Mouse (Mus musculus): ENCODE data around the gene Mamstr. TPM values are rescaled to one million over a fixed set of nuclear protein-coding genes. Genes with fewer than 3 reads are reported as not detected.

Mamstr gene
- polyA plus RNA-seq (2015; fragmentation: Nextera tagmentation; extraction: Ambion mirVana), result 10.6 and 11.5 TPM in 2 replicates

DNA sequence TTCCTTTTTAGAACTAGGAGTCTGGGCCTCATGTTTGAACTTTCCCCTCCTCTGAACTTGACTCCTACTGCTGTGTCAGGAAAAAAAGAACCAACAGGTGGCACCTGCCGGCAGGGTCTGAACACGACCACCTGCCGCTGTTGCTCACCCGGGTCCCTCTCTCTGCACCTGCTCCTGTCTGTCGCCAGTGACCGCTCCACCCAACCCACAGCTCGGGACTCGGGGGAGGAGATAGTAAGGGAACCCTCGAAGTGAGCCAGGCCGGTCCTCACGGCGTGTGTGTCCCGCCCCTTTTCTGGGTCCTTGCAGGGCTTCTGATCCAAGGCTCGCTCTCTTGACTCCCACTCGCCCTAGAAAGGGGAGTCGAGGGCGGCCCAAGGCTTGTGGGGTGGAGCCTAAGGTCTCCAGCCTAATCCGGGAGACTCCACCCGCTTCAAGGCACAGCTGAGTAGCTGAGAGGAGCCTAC is at the start of gene Mamstr:
TSS of gene Mamstr (plus strand) at position 417 of the 467 bp plus-strand sequence.
- no peak within 1 kb of the TSS for H3K4me3 ChIP-seq (ENCODE audit: low read length)
- H3K36me3 ChIP-seq (ENCODE audit: control insufficient read depth, insufficient read depth, low read length), result peaks cover 9% of the 10 kb centered on the region
- peak within 1 kb of the TSS; percentile 12; the same call in 1 of the 2 replicates for H3K9ac ChIP-seq (ENCODE audit: low read length)
- H3K27ac ChIP-seq (ENCODE audit: low read length), result peak within 1 kb of the TSS; percentile 36
- H3K4me2 ChIP-seq (ENCODE audit: low read depth, low read length), result peak within 1 kb of the TSS; percentile 12; the same call in 1 of the 2 replicates
- WGBS, result 25% methylated on average over 19 of the region's 19 CpGs
- H3K9me3 ChIP-seq (ENCODE audit: control insufficient read depth, low read length), result no peaks in the 10 kb centered on the region
- ATAC-seq (ENCODE audit: low read depth), result no peak
- H3K27me3 ChIP-seq (ENCODE audit: control insufficient read depth, insufficient read depth, low read depth, low read length), result no peaks in the 10 kb centered on the region
- peaks cover 64% of the 10 kb centered on the region for H3K4me1 ChIP-seq (replicated peaks; ENCODE audit: control insufficient read depth, insufficient read depth, low read length)

DNA sequence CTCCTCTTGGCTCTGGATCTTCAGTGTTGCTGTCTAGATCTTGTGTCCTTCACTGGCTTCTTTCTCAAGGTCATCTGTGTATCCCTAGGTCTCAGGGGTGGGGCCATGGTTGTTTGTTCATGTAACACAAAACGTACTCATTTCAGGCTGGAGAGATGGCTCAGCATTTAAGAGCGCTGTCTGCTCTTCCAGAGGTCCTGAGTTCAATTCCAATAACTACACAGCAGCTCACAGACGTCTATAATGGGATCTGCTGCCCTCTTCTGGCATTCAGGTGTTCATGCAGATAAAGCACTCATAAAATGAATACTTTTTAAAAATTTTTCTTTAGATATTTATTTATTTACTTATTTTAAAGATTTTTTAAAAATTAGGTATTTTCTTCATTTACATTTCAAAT is 48.9 kb upstream of the Mamstr start:
- no peak for ATAC-seq (ENCODE audit: low read depth)
- 63% methylated on average over 3 of the region's 3 CpGs for WGBS
- H3K4me1 ChIP-seq (replicated peaks; ENCODE audit: control insufficient read depth, insufficient read depth, low read length), result peaks cover 4% of the 10 kb centered on the region
- no peak overlapping the region for H3K4me3 ChIP-seq (ENCODE audit: low read length)
- no peak overlapping the region for H3K4me2 ChIP-seq (ENCODE audit: low read depth, low read length)
- H3K27ac ChIP-seq (ENCODE audit: low read length), result no peak overlapping the region
- H3K27me3 ChIP-seq (ENCODE audit: control insufficient read depth, insufficient read depth, low read depth, low read length), result no peaks in the 10 kb centered on the region
- H3K9ac ChIP-seq (ENCODE audit: low read length), result no peak overlapping the region
- no peaks in the 10 kb centered on the region for H3K9me3 ChIP-seq (ENCODE audit: control insufficient read depth, low read length)
- H3K36me3 ChIP-seq (ENCODE audit: control insufficient read depth, insufficient read depth, low read length), result peaks cover 3% of the 10 kb centered on the region

DNA sequence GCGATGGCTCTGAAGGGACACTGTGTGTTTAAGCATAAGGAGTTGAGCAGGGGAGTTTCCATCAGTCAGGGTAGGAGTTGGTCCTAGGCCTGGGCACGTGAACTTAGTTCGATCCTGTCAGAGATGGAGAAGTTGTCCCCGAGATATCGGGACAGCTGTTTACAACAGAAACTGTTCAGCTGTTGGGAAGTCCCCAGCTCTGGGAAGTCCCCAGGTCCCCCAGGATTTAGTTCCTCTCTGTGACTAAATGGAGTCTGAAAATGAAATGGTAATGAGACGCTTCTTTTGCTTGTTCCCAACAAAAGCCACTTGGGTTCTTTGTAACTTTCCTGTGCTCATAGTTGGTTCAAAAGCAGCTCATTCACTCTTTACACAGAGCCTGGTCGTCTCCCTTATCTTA is 47.9 kb upstream of the Mamstr start:
- 62% methylated on average over 7 of the region's 7 CpGs for WGBS
- Histone ChIP-seq H3K27me3 (ENCODE audit: control insufficient read depth, insufficient read depth, low read depth, low read length) (no peaks in the 10 kb centered on the region), H3K9ac (ENCODE audit: low read length) (no peak overlapping the region), H3K4me1 (replicated peaks; ENCODE audit: control insufficient read depth, insufficient read depth, low read length) (peaks cover 4% of the 10 kb centered on the region), H3K36me3 (ENCODE audit: control insufficient read depth, insufficient read depth, low read length) (no peaks in the 10 kb centered on the region), H3K27ac (ENCODE audit: low read length) (no peak overlapping the region), H3K4me3 (ENCODE audit: low read length) (no peak overlapping the region), H3K9me3 (ENCODE audit: control insufficient read depth, low read length) (no peaks in the 10 kb centered on the region), H3K4me2 (ENCODE audit: low read depth, low read length) (no peak overlapping the region)
- ATAC-seq (ENCODE audit: low read depth), result no peak

DNA sequence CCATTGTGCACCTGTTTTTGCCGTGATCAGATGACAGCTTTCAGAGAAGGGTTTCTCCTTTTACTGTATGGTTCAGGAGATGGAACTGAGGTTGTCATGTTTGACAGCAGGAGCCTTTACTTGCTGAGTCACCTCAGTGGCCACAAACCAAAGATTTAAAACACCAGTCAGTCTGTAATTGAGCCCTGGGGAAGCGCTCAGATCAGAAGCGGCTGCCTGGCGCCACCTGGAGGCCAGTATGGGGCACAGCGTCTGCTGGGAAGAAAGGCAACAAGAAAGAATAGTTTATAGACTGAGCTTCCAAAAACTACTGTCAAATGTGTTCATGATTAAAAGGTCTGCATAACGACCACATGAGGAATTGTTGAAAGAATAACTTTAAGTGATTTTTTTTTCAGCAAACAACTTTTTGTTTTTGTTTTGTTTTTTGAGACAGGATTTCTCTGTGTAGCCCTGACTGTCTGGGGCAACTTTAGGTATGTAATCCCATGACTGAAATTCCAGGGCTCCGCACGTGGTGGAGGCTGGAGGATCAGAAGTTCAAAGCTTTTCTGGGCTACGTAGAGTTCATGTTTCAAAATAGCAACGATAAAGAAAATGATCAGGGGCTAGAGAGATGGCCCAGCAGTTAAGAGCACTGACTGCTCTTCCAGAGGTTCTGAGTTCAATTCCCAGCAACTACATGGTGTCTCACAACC is 46.5 kb upstream of the Mamstr start:
- no peak overlapping the region for H3K4me3 ChIP-seq (ENCODE audit: low read length)
- no peaks in the 10 kb centered on the region for H3K9me3 ChIP-seq (ENCODE audit: control insufficient read depth, low read length)
- no peak overlapping the region for H3K4me2 ChIP-seq (ENCODE audit: low read depth, low read length)
- no peaks in the 10 kb centered on the region for H3K27me3 ChIP-seq (ENCODE audit: control insufficient read depth, insufficient read depth, low read depth, low read length)
- WGBS, result 19% methylated on average over 10 of the region's 10 CpGs
- H3K9ac ChIP-seq (ENCODE audit: low read length), result no peak overlapping the region
- H3K36me3 ChIP-seq (ENCODE audit: control insufficient read depth, insufficient read depth, low read length), result no peaks in the 10 kb centered on the region
- peaks cover 4% of the 10 kb centered on the region for H3K4me1 ChIP-seq (replicated peaks; ENCODE audit: control insufficient read depth, insufficient read depth, low read length)
- no peak for ATAC-seq (ENCODE audit: low read depth)
- no peak overlapping the region for H3K27ac ChIP-seq (ENCODE audit: low read length)

DNA sequence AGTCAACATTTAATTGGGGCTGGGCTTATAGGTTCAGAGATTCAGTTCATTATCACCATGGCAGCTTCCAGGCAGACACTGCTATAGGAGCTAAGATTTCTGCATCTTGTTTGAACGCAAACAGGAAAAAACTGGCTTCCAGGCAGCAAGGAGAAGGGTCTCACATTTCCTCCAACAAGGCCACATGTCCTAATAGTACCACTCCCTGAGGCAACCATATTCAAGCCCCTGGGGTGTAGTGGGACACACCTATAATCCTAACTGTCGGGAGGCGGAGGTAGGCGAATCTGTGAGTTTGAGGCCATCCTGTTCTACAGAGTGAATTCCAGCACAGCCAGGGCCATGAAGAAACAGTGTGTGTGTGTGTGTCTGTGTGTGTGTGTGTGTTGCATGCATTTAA is 44.6 kb upstream of the Mamstr start:
- H3K27me3 ChIP-seq (ENCODE audit: control insufficient read depth, insufficient read depth, low read depth, low read length), result no peaks in the 10 kb centered on the region
- no peak for ATAC-seq (ENCODE audit: low read depth)
- no peak overlapping the region for H3K27ac ChIP-seq (ENCODE audit: low read length)
- H3K4me3 ChIP-seq (ENCODE audit: low read length), result no peak overlapping the region
- 78% methylated on average over 4 of the region's 4 CpGs for WGBS
- no peaks in the 10 kb centered on the region for H3K36me3 ChIP-seq (ENCODE audit: control insufficient read depth, insufficient read depth, low read length)
- H3K4me1 ChIP-seq (replicated peaks; ENCODE audit: control insufficient read depth, insufficient read depth, low read length), result no peaks in the 10 kb centered on the region
- no peaks in the 10 kb centered on the region for H3K9me3 ChIP-seq (ENCODE audit: control insufficient read depth, low read length)
- H3K4me2 ChIP-seq (ENCODE audit: low read depth, low read length), result no peak overlapping the region
- H3K9ac ChIP-seq (ENCODE audit: low read length), result no peak overlapping the region

DNA sequence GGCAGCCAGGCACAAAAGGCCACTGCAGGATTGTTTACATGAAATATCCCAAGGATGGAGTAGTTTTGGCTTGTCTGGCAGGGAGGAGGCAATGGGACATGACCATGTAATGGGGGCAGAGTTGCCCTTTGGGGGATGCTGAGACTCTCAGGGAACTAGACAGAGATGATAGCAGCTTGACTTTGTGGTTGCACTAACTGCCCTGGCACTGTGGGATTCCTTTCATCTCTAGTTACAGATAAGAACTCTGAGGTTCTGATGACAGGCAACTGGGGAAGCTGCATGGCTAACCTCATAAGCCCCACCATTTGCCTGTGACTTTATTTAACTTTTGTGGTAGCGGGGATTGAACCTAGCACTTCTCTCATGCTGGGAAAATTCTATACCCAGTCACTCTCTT is 43.7 kb upstream of the Mamstr start:
- no peaks in the 10 kb centered on the region for H3K4me1 ChIP-seq (replicated peaks; ENCODE audit: control insufficient read depth, insufficient read depth, low read length)
- no peaks in the 10 kb centered on the region for H3K27me3 ChIP-seq (ENCODE audit: control insufficient read depth, insufficient read depth, low read depth, low read length)
- whole genome bisulfite sequencing, result 65% methylated on average over 1 of the region's 1 CpGs
- no peak overlapping the region for H3K4me2 ChIP-seq (ENCODE audit: low read depth, low read length)
- H3K27ac ChIP-seq (ENCODE audit: low read length), result no peak overlapping the region
- no peaks in the 10 kb centered on the region for H3K36me3 ChIP-seq (ENCODE audit: control insufficient read depth, insufficient read depth, low read length)
- no peak overlapping the region for H3K4me3 ChIP-seq (ENCODE audit: low read length)
- no peak for ATAC-seq (ENCODE audit: low read depth)
- H3K9ac ChIP-seq (ENCODE audit: low read length), result no peak overlapping the region
- no peaks in the 10 kb centered on the region for H3K9me3 ChIP-seq (ENCODE audit: control insufficient read depth, low read length)

DNA sequence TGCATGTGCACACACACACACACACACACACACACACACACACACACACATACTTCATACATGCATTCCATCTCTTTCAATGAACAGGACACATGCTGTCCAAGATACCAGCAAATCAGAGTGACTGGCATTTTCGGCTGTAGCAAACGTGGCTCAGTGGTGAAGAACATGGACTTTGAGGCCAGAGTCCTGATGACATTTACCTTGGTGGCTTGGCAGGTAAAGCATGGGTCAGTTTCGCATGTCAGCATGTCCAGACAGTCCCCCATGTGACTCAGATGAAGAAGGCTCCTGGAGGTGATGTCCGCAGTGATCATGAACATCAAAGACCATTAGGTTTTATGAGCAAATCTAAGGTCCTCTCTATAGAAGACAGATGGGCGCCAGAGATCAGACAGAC is 42.8 kb upstream of the Mamstr start:
- Histone ChIP-seq H3K4me3 (ENCODE audit: low read length) (no peak overlapping the region), H3K36me3 (ENCODE audit: control insufficient read depth, insufficient read depth, low read length) (no peaks in the 10 kb centered on the region), H3K9ac (ENCODE audit: low read length) (no peak overlapping the region), H3K4me2 (ENCODE audit: low read depth, low read length) (no peak overlapping the region), H3K27me3 (ENCODE audit: control insufficient read depth, insufficient read depth, low read depth, low read length) (no peaks in the 10 kb centered on the region), H3K27ac (ENCODE audit: low read length) (no peak overlapping the region), H3K9me3 (ENCODE audit: control insufficient read depth, low read length) (no peaks in the 10 kb centered on the region), H3K4me1 (replicated peaks; ENCODE audit: control insufficient read depth, insufficient read depth, low read length) (no peaks in the 10 kb centered on the region)
- 82% methylated on average over 5 of the region's 5 CpGs for whole genome bisulfite sequencing
- no peak for ATAC-seq (ENCODE audit: low read depth)

DNA sequence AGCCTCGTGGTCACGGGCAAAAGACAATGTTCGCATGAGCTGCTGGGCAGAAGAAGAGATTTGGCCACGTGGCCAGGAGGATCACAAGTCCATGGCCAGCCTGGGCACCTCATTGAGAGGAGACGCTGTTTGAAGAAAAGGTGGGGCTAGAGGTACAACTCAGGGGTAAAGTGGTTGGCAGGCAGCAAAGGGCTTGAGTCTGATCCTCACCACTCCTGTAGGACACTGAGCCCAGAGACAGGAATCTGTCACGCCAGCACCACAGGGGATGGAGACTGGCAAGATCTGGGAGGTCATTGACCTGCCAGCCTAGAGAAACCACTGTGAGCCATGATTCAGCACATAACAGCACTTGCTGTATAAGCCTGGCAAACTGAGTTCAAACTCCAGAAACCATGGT is 42.2 kb upstream of the Mamstr start:
- Histone ChIP-seq H3K9ac (ENCODE audit: low read length) (no peak overlapping the region), H3K4me2 (ENCODE audit: low read depth, low read length) (no peak overlapping the region), H3K4me3 (ENCODE audit: low read length) (no peak overlapping the region), H3K27me3 (ENCODE audit: control insufficient read depth, insufficient read depth, low read depth, low read length) (no peaks in the 10 kb centered on the region), H3K4me1 (replicated peaks; ENCODE audit: control insufficient read depth, insufficient read depth, low read length) (no peaks in the 10 kb centered on the region), H3K36me3 (ENCODE audit: control insufficient read depth, insufficient read depth, low read length) (no peaks in the 10 kb centered on the region), H3K9me3 (ENCODE audit: control insufficient read depth, low read length) (no peaks in the 10 kb centered on the region), H3K27ac (ENCODE audit: low read length) (no peak overlapping the region)
- no peak for ATAC-seq (ENCODE audit: low read depth)
- 79% methylated on average over 6 of the region's 6 CpGs for WGBS

DNA sequence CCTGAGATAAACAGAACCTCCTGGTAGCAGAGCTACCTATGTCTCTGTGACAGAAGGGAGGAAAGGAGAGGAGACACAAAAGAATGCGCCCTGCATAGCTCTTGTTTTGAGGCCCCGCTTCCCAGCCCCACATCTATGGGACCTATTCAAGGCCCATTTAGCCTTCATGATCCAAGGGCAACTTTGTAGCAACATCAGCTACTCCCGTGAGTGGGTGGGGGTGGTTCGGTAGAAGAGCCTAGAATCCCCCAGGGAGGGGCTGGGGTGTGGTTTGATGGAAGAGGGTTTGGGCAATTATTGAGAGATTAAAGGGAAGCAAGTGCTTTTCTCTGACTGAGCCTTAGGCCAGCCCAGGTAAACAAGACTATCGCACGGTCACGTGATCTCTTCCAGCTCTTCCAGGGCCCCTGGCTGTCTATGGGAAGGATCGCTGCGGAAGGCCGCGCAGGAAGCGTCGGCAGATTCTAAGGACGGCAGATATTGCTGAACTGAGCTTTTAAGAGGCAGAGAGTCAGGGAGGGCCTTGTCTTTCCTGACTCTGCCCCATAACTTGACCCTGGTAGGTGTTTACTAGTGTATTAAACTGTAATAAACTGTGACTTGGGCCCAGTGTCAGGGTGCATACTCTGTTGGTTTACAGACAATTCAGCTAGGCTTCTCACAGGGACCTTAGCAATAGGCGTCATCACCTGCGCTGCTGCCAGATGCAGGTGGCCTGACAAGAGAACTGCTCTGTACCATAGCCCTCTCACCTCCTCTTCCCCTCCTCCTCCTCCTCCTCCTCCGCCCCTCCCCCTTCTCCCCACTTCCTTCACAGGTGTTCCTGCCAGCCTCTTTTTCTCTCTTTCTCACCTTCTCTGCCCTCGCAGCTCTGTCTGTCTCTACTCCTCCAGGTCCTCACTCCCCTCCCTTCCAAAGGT is 40.6 kb upstream of the Mamstr start:
- Histone ChIP-seq H3K4me2 (ENCODE audit: low read depth, low read length) (no peak overlapping the region), H3K4me1 (replicated peaks; ENCODE audit: control insufficient read depth, insufficient read depth, low read length) (no peaks in the 10 kb centered on the region), H3K9me3 (ENCODE audit: control insufficient read depth, low read length) (no peaks in the 10 kb centered on the region), H3K9ac (ENCODE audit: low read length) (no peak overlapping the region), H3K27me3 (ENCODE audit: control insufficient read depth, insufficient read depth, low read depth, low read length) (no peaks in the 10 kb centered on the region), H3K36me3 (ENCODE audit: control insufficient read depth, insufficient read depth, low read length) (no peaks in the 10 kb centered on the region), H3K4me3 (ENCODE audit: low read length) (no peak overlapping the region), H3K27ac (ENCODE audit: low read length) (no peak overlapping the region)
- no peak for ATAC-seq (ENCODE audit: low read depth)
- 32% methylated on average over 18 of the region's 18 CpGs for WGBS

All from lung, embryonic 16.5 days (tissue).